Mouse (Mus musculus) embryonic facial prominence, embryonic 11.5 days (tissue): ENCODE data around the gene Nf1. TPM values are rescaled to one million over a fixed set of nuclear protein-coding genes. Genes with fewer than 3 reads are reported as not detected.

Experiments used
- ATAC-seq: fragments of 200-750 bp; cut with Nextera tagmentation; replicated peaks from 2 replicates; pipeline ENCODE4 v1.8.0; 2017; ENCODE audit warnings: low read depth; ENCODE audit not compliant: insufficient number of reproducible peaks, low FRiP score, low TSS enrichment
- DNase-seq: peaks from one replicate; pipeline ENCODE4 v3.0.0-alpha.2; 2015; ENCODE audit warnings: low spot score
- H3K27ac ChIP-seq: fragments of 300-500 bp; sonication (generic); replicated peaks from 2 replicates; pipeline ENCODE4 v1.5.1; 2014; ENCODE audit warnings: mild to moderate bottlenecking, low read depth, low read length, control low read depth
- H3K27me3 ChIP-seq: fragments of 300-500 bp; sonication (generic); 2 replicates; pipeline ENCODE4 v1.6.1; 2014; ENCODE audit warnings: mild to moderate bottlenecking, low read length, moderate library complexity, mixed read lengths; ENCODE audit not compliant: control insufficient read depth, insufficient read depth
- H3K36me3 ChIP-seq: fragments of 300-500 bp; sonication (generic); replicated peaks from 2 replicates; pipeline ENCODE4 v1.6.1; 2014; ENCODE audit warnings: low read depth, mild to moderate bottlenecking, low read length, moderate library complexity, mixed read lengths; ENCODE audit not compliant: control insufficient read depth, insufficient read depth
- H3K4me1 ChIP-seq: fragments of 300-500 bp; sonication (generic); 2 replicates; pipeline ENCODE4 v1.6.1; 2014; ENCODE audit warnings: low read length, mixed read lengths; ENCODE audit not compliant: control insufficient read depth, insufficient read depth
- H3K4me2 ChIP-seq: fragments of 300-500 bp; sonication (generic); 2 replicates; pipeline ENCODE4 v1.6.1; 2014; ENCODE audit warnings: low read depth, mild to moderate bottlenecking, control low read depth, low read length, moderate library complexity
- H3K4me3 ChIP-seq: fragments of 300-500 bp; sonication (generic); 2 replicates; pipeline ENCODE4 v1.5.1; 2014; ENCODE audit warnings: low read depth, low read length, control low read depth
- H3K9ac ChIP-seq: fragments of 300-500 bp; sonication (generic); replicated peaks from 2 replicates; pipeline ENCODE4 v1.6.1; 2014; ENCODE audit warnings: mild to moderate bottlenecking, control low read depth, low read length
- H3K9me3 ChIP-seq: fragments of 300-500 bp; sonication (generic); replicated peaks from 2 replicates; pipeline ENCODE4 v1.6.1; 2016; ENCODE audit warnings: mild to moderate bottlenecking, low read length, inconsistent platforms, mixed read lengths; ENCODE audit not compliant: control insufficient read depth
- WGBS: fragments of 180-500 bp; shearing (Covaris S2); extraction: QIAGEN DNeasy Blood & Tissue Kit; methylation state at CpG from one replicate; pipeline ENCODE4 v1.1.7; 2014; 5-methylcytosine and 5-hydroxymethylcytosine counted together
- polyA plus RNA-seq: library from polyadenylated mRNA; unstranded; fragments of >200 nt; fragmentation: Nextera tagmentation; extraction: Ambion mirVana; gene quantifications from 2 replicates; pipeline ENCODE4 v1.2.1, GENCODE M21; 2014

The Nf1 gene
- polyA plus RNA-seq, 1 experiment from 2014 or later = 8.1 TPM

GRCm38 (mm10) chr11:79613084-79613483, 273.6 kb downstream of the Nf1 start:
- DNase-seq (no peak), ATAC-seq (no peak)
- WGBS = 8% methylated on average over 3 of the region's 3 CpGs
- H3K4me1 ChIP-seq = peaks cover 2% of the 10 kb centered on the region; the same call in 1 of the 2 replicates
- no peaks in the 10 kb centered on the region for H3K36me3 ChIP-seq
- no peak overlapping the region for H3K27ac ChIP-seq
- no peak overlapping the region for H3K4me3 ChIP-seq
- no peak overlapping the region for H3K9ac ChIP-seq
- H3K27me3 ChIP-seq = no peaks in the 10 kb centered on the region
- H3K4me2 ChIP-seq = no peak overlapping the region
- H3K9me3 ChIP-seq = no peaks in the 10 kb centered on the region

GRCm38 (mm10) chr11:79613711-79614110, 274.2 kb downstream of the Nf1 start:
- peaks cover 2% of the 10 kb centered on the region; the same call in 1 of the 2 replicates for H3K4me1 ChIP-seq
- H3K36me3 ChIP-seq = no peaks in the 10 kb centered on the region
- no peaks in the 10 kb centered on the region for H3K27me3 ChIP-seq
- ATAC-seq (no peak), DNase-seq (no peak)
- H3K9me3 ChIP-seq = no peaks in the 10 kb centered on the region
- H3K4me3 ChIP-seq = no peak overlapping the region
- WGBS = 45% methylated on average over 4 of the region's 4 CpGs
- H3K4me2 ChIP-seq = no peak overlapping the region
- no peak overlapping the region for H3K9ac ChIP-seq
- H3K27ac ChIP-seq = no peak overlapping the region

- H3K4me1 ChIP-seq = peaks cover 2% of the 10 kb centered on the region; the same call in 1 of the 2 replicates
- DNase-seq = no peak
- WGBS = 87% methylated on average over 3 of the region's 3 CpGs
- H3K9me3 ChIP-seq = no peaks in the 10 kb centered on the region
- H3K4me3 ChIP-seq = no peak overlapping the region
- no peaks in the 10 kb centered on the region for H3K27me3 ChIP-seq
- H3K36me3 ChIP-seq = no peaks in the 10 kb centered on the region
- H3K4me2 ChIP-seq = no peak overlapping the region
- no peak for ATAC-seq
- H3K9ac ChIP-seq = no peak overlapping the region
- H3K27ac ChIP-seq = no peak overlapping the region
Observed at GRCm38 (mm10) chr11:79614880-79615279, 275.4 kb downstream of the Nf1 start.

GRCm38 (mm10) chr11:79615871-79616270, 276.4 kb downstream of the Nf1 start:
- H3K9me3 ChIP-seq = no peaks in the 10 kb centered on the region
- peaks cover under 1% of the 10 kb centered on the region; the same call in 1 of the 2 replicates for H3K4me1 ChIP-seq
- 53% methylated on average over 5 of the region's 5 CpGs for WGBS
- no peaks in the 10 kb centered on the region for H3K36me3 ChIP-seq
- DNase-seq (no peak), ATAC-seq (no peak)
- no peaks in the 10 kb centered on the region for H3K27me3 ChIP-seq
- no peak overlapping the region for H3K9ac ChIP-seq
- no peak overlapping the region for H3K4me2 ChIP-seq
- no peak overlapping the region for H3K27ac ChIP-seq
- no peak overlapping the region for H3K4me3 ChIP-seq

- Histone ChIP-seq H3K27ac (no peak overlapping the region), H3K4me3 (no peak overlapping the region), H3K27me3 (no peaks in the 10 kb centered on the region), H3K9me3 (no peaks in the 10 kb centered on the region), H3K9ac (no peak overlapping the region), H3K36me3 (no peaks in the 10 kb centered on the region), H3K4me2 (no peak overlapping the region), H3K4me1 (no peaks in the 10 kb centered on the region)
- no peak for DNase-seq
- no peak for ATAC-seq
- WGBS = 92% methylated on average over 8 of the region's 8 CpGs
Observed at GRCm38 (mm10) chr11:79617991-79618390, 278.5 kb downstream of the Nf1 start.

- Histone ChIP-seq H3K4me3 (no peak overlapping the region), H3K27me3 (no peaks in the 10 kb centered on the region), H3K36me3 (no peaks in the 10 kb centered on the region), H3K4me1 (no peaks in the 10 kb centered on the region), H3K4me2 (no peak overlapping the region), H3K9ac (no peak overlapping the region), H3K27ac (no peak overlapping the region), H3K9me3 (no peaks in the 10 kb centered on the region)
- no peak for ATAC-seq
- no peak for DNase-seq
- 85% methylated on average over 5 of the region's 5 CpGs for WGBS
Observed at GRCm38 (mm10) chr11:79623029-79623428, 283.5 kb downstream of the Nf1 start.

GRCm38 (mm10) chr11:79624801-79625302, 285.4 kb downstream of the Nf1 start:
- Histone ChIP-seq H3K4me2 (no peak overlapping the region), H3K4me1 (no peaks in the 10 kb centered on the region), H3K9me3 (no peaks in the 10 kb centered on the region), H3K27me3 (no peaks in the 10 kb centered on the region), H3K27ac (no peak overlapping the region), H3K4me3 (no peak overlapping the region), H3K36me3 (no peaks in the 10 kb centered on the region), H3K9ac (no peak overlapping the region)
- no peak for ATAC-seq
- 27% methylated on average over 4 of the region's 4 CpGs for WGBS
- peak; percentile 69 for DNase-seq

GRCm38 (mm10) chr11:79628716-79629115, 289.2 kb downstream of the Nf1 start:
- Histone ChIP-seq H3K27me3 (no peaks in the 10 kb centered on the region), H3K27ac (no peak overlapping the region), H3K4me1 (no peaks in the 10 kb centered on the region), H3K36me3 (no peaks in the 10 kb centered on the region), H3K9me3 (no peaks in the 10 kb centered on the region), H3K9ac (no peak overlapping the region), H3K4me2 (no peak overlapping the region), H3K4me3 (no peak overlapping the region)
- 80% methylated on average over 3 of the region's 3 CpGs for WGBS
- ATAC-seq = no peak
- no peak for DNase-seq
